Mouse (Mus musculus): ENCODE results near the gene Lyrm9. TPM values are rescaled to one million over a fixed set of nuclear protein-coding genes. Genes with fewer than 3 reads are reported as not detected.
A peak's percentile ranks its signal among the peaks of the same experiment; 100 is the strongest.

Gene Lyrm9
- polyA plus RNA-seq, 1 experiment from 2014 or later = 14.2 TPM

DNA sequence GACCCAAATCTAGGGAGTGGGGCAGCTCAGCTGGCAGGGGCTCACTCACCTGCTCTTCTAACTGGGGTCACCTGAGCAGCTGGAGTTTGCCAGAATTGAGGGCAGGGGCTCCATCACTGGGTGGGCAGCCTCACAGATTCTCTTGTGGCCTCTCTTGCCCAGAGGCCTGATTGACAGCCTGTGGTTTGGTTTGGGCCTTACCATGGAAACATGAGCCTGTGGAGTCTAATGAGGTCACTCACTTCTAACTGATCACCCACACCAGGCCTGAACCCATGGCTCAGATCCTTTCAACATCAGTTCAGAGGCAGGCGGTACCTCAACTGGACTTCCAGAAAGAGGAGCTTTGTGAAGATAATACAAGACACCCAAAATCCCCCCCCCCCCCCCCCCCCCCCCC, 60.3 kb downstream of the Lyrm9 start:
- no peak overlapping the region for H3K9ac ChIP-seq (replicated peaks; ENCODE audit: low read length)
- no peaks in the 10 kb centered on the region for H3K9me3 ChIP-seq (replicated peaks; ENCODE audit: control insufficient read depth, low read length)
- H3K4me2 ChIP-seq (ENCODE audit: low read depth, low read length) = no peak overlapping the region
- DNase-seq (ENCODE audit: low spot score) (peak; percentile 47), ATAC-seq (replicated peaks; ENCODE audit: insufficient number of reproducible peaks, low FRiP score, low TSS enrichment, low read depth) (no peak)
- H3K4me1 ChIP-seq (ENCODE audit: control insufficient read depth, insufficient read depth, low read length) = no peaks in the 10 kb centered on the region; the same call in 1 of the 2 replicates
- no peak overlapping the region for H3K4me3 ChIP-seq (ENCODE audit: low read depth, low read length)
- WGBS = 0% methylated on average over 1 of the region's 1 CpGs
- H3K36me3 ChIP-seq (replicated peaks; ENCODE audit: control insufficient read depth, insufficient read depth, low read depth, low read length) = no peaks in the 10 kb centered on the region
- no peaks in the 10 kb centered on the region for H3K27me3 ChIP-seq (ENCODE audit: control insufficient read depth, insufficient read depth, low read length)
- peak overlapping the region; percentile 74 for H3K27ac ChIP-seq (replicated peaks; ENCODE audit: low read depth, low read length)

DNA sequence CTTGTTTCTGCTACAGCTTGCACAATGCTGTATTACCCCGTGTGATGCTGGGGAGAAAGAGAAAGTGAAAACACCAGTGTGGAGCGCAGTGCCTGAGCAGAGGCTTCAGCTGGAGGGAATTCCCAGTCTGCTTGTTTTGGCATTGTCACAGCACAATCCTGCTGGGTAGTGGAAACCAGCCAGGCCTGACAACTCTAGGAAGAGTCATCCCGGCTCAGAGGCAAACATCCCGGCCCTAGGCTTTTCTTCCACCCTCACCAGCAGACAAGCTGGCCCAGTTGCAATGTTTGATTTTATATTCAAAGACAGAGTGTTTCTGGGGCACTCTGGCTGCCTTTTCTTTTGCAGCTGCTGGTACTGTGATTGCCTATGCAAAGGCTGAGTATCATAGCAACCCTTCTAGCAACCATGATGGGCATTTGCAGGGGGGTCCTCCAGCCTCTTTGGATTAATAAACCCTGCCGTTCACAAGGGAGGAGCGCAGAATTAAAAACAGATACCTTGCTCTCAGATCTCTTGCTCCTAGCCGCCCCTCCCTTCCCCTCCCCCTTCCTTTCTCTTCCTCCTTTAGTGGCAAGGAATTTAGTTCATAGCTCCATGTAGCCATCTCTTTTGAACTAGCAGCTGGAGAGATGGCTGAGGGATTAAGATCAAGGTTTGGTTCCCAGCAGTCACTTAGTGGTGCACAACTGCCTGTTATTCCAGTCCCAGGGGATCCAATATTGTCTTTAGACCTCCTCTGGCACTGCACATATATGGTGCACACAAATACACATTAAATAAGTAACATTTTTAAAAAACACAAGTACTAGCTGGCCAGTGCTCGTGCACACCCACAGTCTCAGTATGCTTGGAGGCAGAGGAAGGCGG, 61.0 kb downstream of the Lyrm9 start:
- 22% methylated on average over 9 of the region's 9 CpGs for WGBS
- Histone ChIP-seq H3K27me3 (ENCODE audit: control insufficient read depth, insufficient read depth, low read length) (no peaks in the 10 kb centered on the region), H3K36me3 (replicated peaks; ENCODE audit: control insufficient read depth, insufficient read depth, low read depth, low read length) (no peaks in the 10 kb centered on the region), H3K4me1 (ENCODE audit: control insufficient read depth, insufficient read depth, low read length) (no peaks in the 10 kb centered on the region; the same call in 1 of the 2 replicates), H3K9me3 (replicated peaks; ENCODE audit: control insufficient read depth, low read length) (no peaks in the 10 kb centered on the region), H3K9ac (replicated peaks; ENCODE audit: low read length) (no peak overlapping the region), H3K4me3 (ENCODE audit: low read depth, low read length) (no peak overlapping the region), H3K4me2 (ENCODE audit: low read depth, low read length) (no peak overlapping the region), H3K27ac (replicated peaks; ENCODE audit: low read depth, low read length) (peak overlapping the region; percentile 74; the same call in 1 of the 2 replicates)
- ATAC-seq (replicated peaks; ENCODE audit: insufficient number of reproducible peaks, low FRiP score, low TSS enrichment, low read depth) (peak; percentile 67), DNase-seq (ENCODE audit: low spot score) (peak; percentile 90)

DNA sequence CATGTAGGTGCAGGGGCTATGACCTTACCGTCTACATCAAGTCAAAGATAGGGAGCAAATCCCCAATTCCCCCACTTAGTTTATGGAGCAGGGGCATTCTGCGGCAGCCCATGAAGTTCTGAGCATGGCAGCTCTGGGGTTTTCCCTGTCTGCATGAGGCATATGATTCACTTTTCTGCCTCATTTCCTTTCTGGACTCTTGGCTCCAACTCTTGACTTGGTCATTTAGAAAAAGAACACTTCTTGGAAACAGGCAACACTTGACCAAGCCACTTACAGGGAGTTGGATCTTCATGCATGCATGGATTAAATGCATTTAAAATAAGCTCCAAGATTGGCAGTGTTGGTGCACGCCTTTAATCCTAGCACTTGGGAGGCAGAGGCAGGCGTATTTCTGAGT, 62.8 kb downstream of the Lyrm9 start:
- H3K27me3 ChIP-seq (ENCODE audit: control insufficient read depth, insufficient read depth, low read length) = no peaks in the 10 kb centered on the region
- no peak overlapping the region for H3K4me3 ChIP-seq (ENCODE audit: low read depth, low read length)
- ATAC-seq (replicated peaks; ENCODE audit: insufficient number of reproducible peaks, low FRiP score, low TSS enrichment, low read depth) (no peak), DNase-seq (ENCODE audit: low spot score) (no peak)
- H3K27ac ChIP-seq (replicated peaks; ENCODE audit: low read depth, low read length) = no peak overlapping the region
- H3K9me3 ChIP-seq (replicated peaks; ENCODE audit: control insufficient read depth, low read length) = no peaks in the 10 kb centered on the region
- H3K9ac ChIP-seq (replicated peaks; ENCODE audit: low read length) = no peak overlapping the region
- H3K36me3 ChIP-seq (replicated peaks; ENCODE audit: control insufficient read depth, insufficient read depth, low read depth, low read length) = no peaks in the 10 kb centered on the region
- no peak overlapping the region for H3K4me2 ChIP-seq (ENCODE audit: low read depth, low read length)
- 87% methylated on average over 4 of the region's 4 CpGs for WGBS
- H3K4me1 ChIP-seq (ENCODE audit: control insufficient read depth, insufficient read depth, low read length) = no peaks in the 10 kb centered on the region; the same call in 1 of the 2 replicates

Other genes with a start within 250 kb of the Lyrm9 start
- 21.1 and 22.8 TPM in 2 replicates for gene Nlk, start 129.2 kb upstream of the Lyrm9 start, polyA plus RNA-seq (2014; fragmentation: Nextera tagmentation; extraction: Ambion mirVana)
- 44.4 TPM in 2 replicates for gene Ccnq, start 74.9 kb upstream of the Lyrm9 start, polyA plus RNA-seq (2014; fragmentation: Nextera tagmentation; extraction: Ambion mirVana)
- gene Nos2, start 94.2 kb downstream of the Lyrm9 start, polyA plus RNA-seq (2014; fragmentation: Nextera tagmentation; extraction: Ambion mirVana) = 0.49 and 1.0 TPM in 2 replicates
- 5.1 and 6.0 TPM in 2 replicates for gene Lgals9, start 158.4 kb downstream of the Lyrm9 start, polyA plus RNA-seq (2014; fragmentation: Nextera tagmentation; extraction: Ambion mirVana)